Mouse (Mus musculus) forebrain, embryonic 11.5 days (tissue): ENCODE results near the gene Samd3. TPM values are rescaled to one million over a fixed set of nuclear protein-coding genes. Genes with fewer than 3 reads are reported as not detected.

ENCODE experiments used
- ATAC-seq: fragments of 200-750 bp; cut with Nextera tagmentation; replicated peaks from 2 replicates; pipeline ENCODE4 v1.8.0; 2017; ENCODE audit warnings: moderate TSS enrichment; ENCODE audit not compliant: low FRiP score
- DNase-seq: peaks from one replicate; pipeline ENCODE4 v3.0.0-alpha.2; 2017; ENCODE audit warnings: low spot score
- H3K27ac ChIP-seq: fragments of 300-500 bp; sonication (generic); 2 replicates; pipeline ENCODE4 v1.5.1; 2014; ENCODE audit warnings: low read depth, low read length
- H3K27me3 ChIP-seq: fragments of 300-500 bp; sonication (generic); 2 replicates; pipeline ENCODE4 v1.6.1; 2014; ENCODE audit warnings: mild to moderate bottlenecking, low read length, mixed read lengths; ENCODE audit not compliant: control insufficient read depth, insufficient read depth
- H3K36me3 ChIP-seq: fragments of 300-500 bp; sonication (generic); 2 replicates; pipeline ENCODE4 v1.6.1; 2014; ENCODE audit warnings: mild to moderate bottlenecking, low read length, moderate library complexity, mixed read lengths; ENCODE audit not compliant: control insufficient read depth, insufficient read depth
- H3K4me1 ChIP-seq: fragments of 300-500 bp; sonication (generic); replicated peaks from 2 replicates; pipeline ENCODE4 v1.6.1; 2014; ENCODE audit warnings: low read length, mixed read lengths; ENCODE audit not compliant: control insufficient read depth, insufficient read depth
- H3K4me2 ChIP-seq: fragments of 300-500 bp; sonication (generic); 2 replicates; pipeline ENCODE4 v1.6.1; 2014; ENCODE audit warnings: low read depth, mild to moderate bottlenecking, low read length, moderate library complexity, mixed read lengths; ENCODE audit not compliant: severe bottlenecking
- H3K4me3 ChIP-seq: fragments of 300-500 bp; sonication (generic); 2 replicates; pipeline ENCODE4 v1.5.1; 2014; ENCODE audit warnings: low read depth, low read length
- H3K9ac ChIP-seq: fragments of 300-500 bp; sonication (generic); 2 replicates; pipeline ENCODE4 v1.6.1; 2014; ENCODE audit warnings: low read length
- H3K9me3 ChIP-seq: fragments of 300-500 bp; sonication (generic); 2 replicates; pipeline ENCODE4 v1.6.1; 2016; ENCODE audit warnings: low read length, mixed read lengths; ENCODE audit not compliant: control insufficient read depth
- WGBS: fragments of 180-500 bp; shearing (Covaris S2); extraction: QIAGEN DNeasy Blood & Tissue Kit; methylation state at CpG from one replicate; pipeline ENCODE4 v1.1.7; 2014; 5-methylcytosine and 5-hydroxymethylcytosine counted together
- polyA plus RNA-seq: library from polyadenylated mRNA; unstranded; fragments of >200 nt; fragmentation: Nextera tagmentation; extraction: Ambion mirVana; gene quantifications from 2 replicates; pipeline ENCODE4 v1.2.1, GENCODE M21; 2014

The Samd3 gene
- polyA plus RNA-seq = 22.1 and 22.5 TPM in 2 replicates

GRCm38 (mm10) chr10:26229488-26229887, at the start of gene Samd3:
Samd3 (plus strand) TSS chr10:26229707.
- Histone ChIP-seq H3K36me3 (no peaks in the 10 kb centered on the region), H3K4me1 (no peaks in the 10 kb centered on the region), H3K4me2 (no peak within 1 kb of the TSS), H3K4me3 (no peak within 1 kb of the TSS), H3K27ac (no peak within 1 kb of the TSS), H3K9me3 (no peaks in the 10 kb centered on the region), H3K27me3 (no peaks in the 10 kb centered on the region), H3K9ac (no peak within 1 kb of the TSS)
- ATAC-seq (no peak), DNase-seq (no peak)
- 77% methylated on average over 4 of the region's 4 CpGs for WGBS

DNA sequence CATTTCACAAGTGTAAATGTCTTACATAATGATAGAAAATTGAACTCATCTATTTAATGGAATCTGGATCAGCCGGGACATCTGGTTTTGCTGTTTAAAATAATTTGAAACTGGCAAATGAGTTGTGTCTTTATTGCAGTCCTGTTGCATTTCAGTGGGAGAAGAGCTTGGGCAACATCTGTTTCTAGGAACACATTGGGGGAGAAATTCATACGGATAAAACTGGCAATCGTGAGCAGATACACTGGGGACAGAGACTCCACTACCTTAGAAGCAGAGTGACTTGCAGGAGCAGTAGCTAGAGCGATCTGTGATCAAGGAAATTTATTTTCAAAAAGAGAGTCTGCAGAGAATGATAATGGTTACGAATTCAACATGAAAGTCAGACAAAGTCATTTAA, 44.2 kb upstream of the Samd3 start:
- no peak overlapping the region for H3K9ac ChIP-seq
- H3K36me3 ChIP-seq = no peaks in the 10 kb centered on the region
- no peaks in the 10 kb centered on the region for H3K27me3 ChIP-seq
- WGBS = 84% methylated on average over 5 of the region's 5 CpGs
- H3K27ac ChIP-seq = no peak overlapping the region
- no peaks in the 10 kb centered on the region for H3K9me3 ChIP-seq
- DNase-seq (no peak), ATAC-seq (no peak)
- H3K4me1 ChIP-seq = no peaks in the 10 kb centered on the region
- H3K4me3 ChIP-seq = no peak overlapping the region
- no peak overlapping the region for H3K4me2 ChIP-seq

- H3K27ac ChIP-seq = no peak overlapping the region
- no peak for ATAC-seq
Observed at GRCm38 (mm10) chr10:26190811-26191210, 38.7 kb upstream of the Samd3 start.

DNA sequence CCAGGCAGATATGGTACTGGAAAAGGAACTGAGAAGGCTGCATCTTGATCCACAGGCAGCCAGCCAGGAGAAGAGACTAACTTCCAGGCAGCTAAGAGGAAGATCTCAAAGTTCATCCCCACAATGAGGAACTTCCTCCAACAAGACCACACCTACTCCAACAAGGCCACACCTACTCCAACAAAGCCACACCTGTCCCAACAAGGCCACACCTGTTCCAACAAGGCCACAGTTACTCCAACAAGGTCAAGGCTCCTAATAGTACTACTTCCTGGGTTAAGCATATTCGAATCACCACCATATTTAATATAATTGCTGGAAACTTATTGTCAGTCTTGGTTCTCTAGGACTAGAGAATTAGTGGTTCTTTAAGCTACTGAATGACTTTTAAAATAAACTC, 34.6 kb upstream of the Samd3 start:
- 88% methylated on average over 1 of the region's 1 CpGs for WGBS
- Histone ChIP-seq H3K27ac (no peak overlapping the region), H3K4me3 (no peak overlapping the region), H3K4me1 (no peaks in the 10 kb centered on the region), H3K27me3 (no peaks in the 10 kb centered on the region), H3K9me3 (no peaks in the 10 kb centered on the region), H3K4me2 (no peak overlapping the region), H3K36me3 (no peaks in the 10 kb centered on the region), H3K9ac (no peak overlapping the region)
- no peak for DNase-seq
- ATAC-seq = no peak

More at GRCm38 (mm10) chr10:26190811-26191210, 38.7 kb upstream of the Samd3 start:
- no peak overlapping the region for H3K4me2 ChIP-seq
- no peaks in the 10 kb centered on the region for H3K27me3 ChIP-seq
- H3K9me3 ChIP-seq = no peaks in the 10 kb centered on the region
- H3K36me3 ChIP-seq = no peaks in the 10 kb centered on the region
- no peak overlapping the region for H3K9ac ChIP-seq
- no peaks in the 10 kb centered on the region for H3K4me1 ChIP-seq
- H3K4me3 ChIP-seq = no peak overlapping the region
- no peak for DNase-seq

DNA sequence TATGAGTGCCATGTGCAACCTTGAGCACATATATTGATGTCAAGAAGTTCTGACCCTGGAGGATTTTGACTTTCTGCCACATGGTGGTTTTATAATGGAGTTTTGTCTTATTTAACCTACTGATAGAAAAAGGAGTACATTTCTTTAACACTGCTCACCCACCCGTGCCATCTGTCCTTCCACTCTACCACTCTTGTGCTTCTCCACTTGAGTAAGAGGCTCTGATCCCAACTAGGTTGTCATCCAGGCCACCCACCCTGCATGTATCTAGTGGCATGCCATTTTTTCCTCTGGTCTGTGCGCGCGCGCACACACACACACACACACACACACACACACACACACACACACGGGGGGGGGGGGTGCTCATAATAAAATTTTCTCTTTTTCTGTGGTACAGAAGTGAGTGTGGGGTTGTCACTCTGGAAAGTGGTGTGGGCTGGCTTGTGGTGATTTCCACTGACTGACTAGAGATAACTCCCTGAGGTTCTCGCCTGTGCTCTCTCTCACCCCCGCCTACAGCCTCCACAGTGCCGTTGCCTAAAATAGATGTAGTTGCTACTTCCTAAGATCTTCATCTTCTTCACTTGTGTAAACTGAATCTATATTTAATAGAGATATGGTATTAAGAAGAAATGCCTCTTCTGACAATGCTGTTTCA, 26.7 kb upstream of the Samd3 start:
- no peaks in the 10 kb centered on the region for H3K36me3 ChIP-seq
- no peaks in the 10 kb centered on the region for H3K9me3 ChIP-seq
- H3K4me1 ChIP-seq = no peaks in the 10 kb centered on the region
- WGBS = 93% methylated on average over 9 of the region's 9 CpGs
- no peak overlapping the region for H3K27ac ChIP-seq
- no peak overlapping the region for H3K4me3 ChIP-seq
- ATAC-seq = no peak
- no peak overlapping the region for H3K4me2 ChIP-seq
- DNase-seq = no peak
- H3K27me3 ChIP-seq = no peaks in the 10 kb centered on the region
- no peak overlapping the region for H3K9ac ChIP-seq

- 85% methylated on average over 4 of the region's 4 CpGs for WGBS
- Histone ChIP-seq H3K27ac (no peak overlapping the region), H3K4me1 (no peaks in the 10 kb centered on the region)
Observed at GRCm38 (mm10) chr10:26220729-26221128, 8.8 kb upstream of the Samd3 start.

GRCm38 (mm10) chr10:26226241-26226640, 3.3 kb upstream of the Samd3 start:
- ATAC-seq (no peak), DNase-seq (no peak)
- H3K9me3 ChIP-seq = no peaks in the 10 kb centered on the region
- H3K9ac ChIP-seq = no peak overlapping the region
- H3K27me3 ChIP-seq = no peaks in the 10 kb centered on the region
- no peaks in the 10 kb centered on the region for H3K36me3 ChIP-seq
- no peaks in the 10 kb centered on the region for H3K4me1 ChIP-seq
- WGBS = 90% methylated on average over 5 of the region's 5 CpGs
- no peak overlapping the region for H3K4me2 ChIP-seq
- no peak overlapping the region for H3K4me3 ChIP-seq
- H3K27ac ChIP-seq = no peak overlapping the region

More at GRCm38 (mm10) chr10:26220729-26221128, 8.8 kb upstream of the Samd3 start:
- no peak overlapping the region for H3K4me3 ChIP-seq
- ATAC-seq = no peak
- no peak overlapping the region for H3K4me2 ChIP-seq
- no peaks in the 10 kb centered on the region for H3K36me3 ChIP-seq
- H3K9me3 ChIP-seq = no peaks in the 10 kb centered on the region
- DNase-seq = no peak
- no peaks in the 10 kb centered on the region for H3K27me3 ChIP-seq
- no peak overlapping the region for H3K9ac ChIP-seq

DNA sequence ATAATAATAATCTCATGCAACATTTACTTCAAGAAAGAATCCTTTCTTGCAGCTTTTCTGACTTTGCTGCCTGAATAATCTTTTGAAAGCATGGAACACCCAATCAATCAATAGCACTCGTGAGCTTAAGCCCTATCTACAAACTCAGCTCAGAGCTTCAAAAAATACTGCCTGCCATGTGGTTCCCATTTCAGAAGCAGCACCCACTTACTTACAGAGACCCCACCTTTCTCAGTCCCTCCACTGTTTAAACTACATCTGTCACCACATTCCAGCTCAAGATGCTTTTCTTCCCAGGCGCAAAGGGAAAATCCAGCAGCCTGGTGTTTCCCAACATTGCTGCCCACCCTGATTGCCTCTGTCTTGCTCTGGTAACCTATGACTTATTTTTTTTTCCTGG, 2.8 kb upstream of the Samd3 start:
- Histone ChIP-seq H3K27ac (no peak overlapping the region), H3K9me3 (no peaks in the 10 kb centered on the region), H3K4me3 (no peak overlapping the region), H3K27me3 (no peaks in the 10 kb centered on the region), H3K4me1 (no peaks in the 10 kb centered on the region), H3K4me2 (no peak overlapping the region), H3K9ac (no peak overlapping the region), H3K36me3 (no peaks in the 10 kb centered on the region)
- 78% methylated on average over 2 of the region's 2 CpGs for WGBS
- ATAC-seq = no peak
- DNase-seq = no peak

GRCm38 (mm10) chr10:26228187-26228586, 1.3 kb upstream of the Samd3 start:
- H3K9ac ChIP-seq = no peak overlapping the region
- no peak for DNase-seq

More at GRCm38 (mm10) chr10:26228187-26228586, 1.3 kb upstream of the Samd3 start:
- H3K27me3 ChIP-seq = no peaks in the 10 kb centered on the region
- no peak overlapping the region for H3K4me3 ChIP-seq
- no peaks in the 10 kb centered on the region for H3K4me1 ChIP-seq
- H3K9me3 ChIP-seq = no peaks in the 10 kb centered on the region
- no peaks in the 10 kb centered on the region for H3K36me3 ChIP-seq
- no peak overlapping the region for H3K4me2 ChIP-seq
- ATAC-seq = no peak
- H3K27ac ChIP-seq = no peak overlapping the region
